Mouse (Mus musculus): ENCODE measurements at regions not wholly inside any gene's neighbourhood (a gene's known extent, or its start where the extent isn't known, plus 50 kb on each side); places are given as distances from the start of the nearest gene placed in this dataset.

DNA sequence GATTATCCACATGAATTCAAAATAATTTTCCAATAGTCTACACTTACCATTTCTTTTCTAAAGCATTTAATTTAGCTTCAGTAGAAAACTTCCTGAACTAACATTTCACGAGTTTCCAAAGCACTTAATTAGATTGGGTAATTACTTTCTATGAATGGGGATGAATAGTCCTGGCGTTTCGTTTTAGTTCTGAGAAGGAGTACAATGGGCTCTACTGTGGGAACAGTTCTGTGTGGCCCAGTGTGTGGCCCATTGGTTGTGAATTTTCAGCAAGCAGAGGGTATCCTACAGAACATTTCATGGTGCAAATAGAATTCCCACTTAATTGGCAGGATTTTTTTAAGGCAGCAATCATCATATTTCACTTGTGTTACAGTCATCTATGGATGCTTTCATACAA lies 95.5 kb downstream of the 1700017N19Rik start:
- no peaks in the 10 kb centered on the region for H3K9me3 ChIP-seq
- no peak for ATAC-seq (ENCODE audit: insufficient number of reproducible peaks, low FRiP score, low TSS enrichment, low read depth)
- no peaks in the 10 kb centered on the region for H3K4me1 ChIP-seq
- H3K9ac ChIP-seq, result no peak overlapping the region
- no peak overlapping the region for H3K4me3 ChIP-seq
- H3K27ac ChIP-seq, result no peak overlapping the region
- no peaks in the 10 kb centered on the region for H3K36me3 ChIP-seq
- WGBS, result 45% methylated on average over 3 of the region's 3 CpGs
- no peak overlapping the region for H3K4me2 ChIP-seq
- H3K27me3 ChIP-seq, result no peaks in the 10 kb centered on the region

DNA sequence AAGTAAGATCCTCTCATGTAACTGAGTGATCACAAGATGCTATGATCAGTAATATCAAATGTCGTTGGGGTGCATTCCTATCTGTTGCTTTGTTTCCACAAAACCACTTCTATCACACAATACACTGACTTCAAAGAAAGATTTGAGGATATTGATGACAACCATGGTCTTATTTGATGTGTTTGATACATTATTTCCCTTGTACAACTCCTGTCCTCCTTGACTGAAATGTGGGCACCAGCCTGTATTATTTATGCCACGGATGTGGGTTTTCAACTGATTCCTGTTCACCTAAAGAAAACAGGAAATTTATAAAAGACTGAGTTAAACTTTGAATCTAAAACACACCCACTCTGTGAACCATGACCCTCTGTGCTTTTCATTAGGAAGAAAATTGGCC lies 105.7 kb downstream of the 1700017N19Rik start:
- no peaks in the 10 kb centered on the region for H3K9me3 ChIP-seq
- 79% methylated on average over 2 of the region's 2 CpGs for WGBS

GRCm38 (mm10) chr10:100699206-100699605 lies 108.9 kb downstream of the 1700017N19Rik start:
- WGBS, result 43% methylated on average over 4 of the region's 4 CpGs

More for the DNA sequence above, 105.7 kb downstream of the 1700017N19Rik start:
- Histone ChIP-seq H3K4me2 (no peak overlapping the region), H3K9ac (no peak overlapping the region), H3K27me3 (no peaks in the 10 kb centered on the region), H3K27ac (no peak overlapping the region), H3K36me3 (no peaks in the 10 kb centered on the region), H3K4me3 (no peak overlapping the region), H3K4me1 (no peaks in the 10 kb centered on the region)
- ATAC-seq (ENCODE audit: insufficient number of reproducible peaks, low FRiP score, low TSS enrichment, low read depth), result no peak

DNA sequence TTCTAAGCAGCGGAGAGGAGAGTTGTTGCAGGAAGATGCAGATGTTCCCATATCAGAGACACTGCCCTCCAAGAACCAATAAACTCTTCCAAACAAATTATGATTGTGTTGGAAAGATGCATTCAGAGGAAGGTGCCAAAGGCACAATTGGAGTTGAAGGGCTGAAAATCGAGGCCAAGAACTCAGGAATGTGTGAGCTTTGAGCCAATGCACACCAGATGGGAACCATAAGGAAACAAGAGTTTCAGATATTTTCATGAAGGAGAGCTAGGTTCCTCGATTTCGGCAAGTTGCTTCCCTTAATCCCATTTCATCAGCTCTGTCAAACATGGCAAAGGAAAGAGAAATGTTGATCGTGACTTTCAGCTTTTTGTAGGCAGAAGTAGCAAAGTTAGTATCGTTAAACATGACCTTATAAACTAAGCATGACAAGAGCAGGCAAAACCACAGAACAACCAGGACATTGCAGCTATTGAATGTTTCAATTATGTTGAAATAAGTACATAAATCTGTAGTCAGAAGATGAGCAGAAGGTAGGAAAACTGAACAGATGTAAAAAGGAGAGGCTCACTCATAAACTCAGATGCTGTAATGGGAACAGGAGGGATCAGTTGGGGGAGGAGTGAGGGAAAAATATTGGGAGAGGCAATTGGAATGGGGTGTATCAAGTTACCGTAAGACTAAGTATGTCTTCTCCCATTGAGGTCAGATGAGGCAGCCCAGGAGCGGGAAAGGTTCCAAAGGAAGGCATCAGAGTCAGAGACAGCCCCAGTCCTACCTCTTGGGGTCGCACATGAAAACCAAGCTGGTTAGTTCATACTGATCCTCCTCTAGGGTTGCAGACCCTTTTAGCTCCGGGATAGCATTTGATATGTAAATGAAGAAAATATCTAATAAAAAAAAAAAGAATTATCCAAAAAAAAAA lies 110.3 kb downstream of the 1700017N19Rik start:
- Histone ChIP-seq H3K4me1 (no peaks in the 10 kb centered on the region), H3K27ac (no peak overlapping the region), H3K27me3 (no peaks in the 10 kb centered on the region), H3K9me3 (no peaks in the 10 kb centered on the region), H3K36me3 (no peaks in the 10 kb centered on the region), H3K9ac (no peak overlapping the region), H3K4me2 (no peak overlapping the region), H3K4me3 (no peak overlapping the region)
- WGBS, result 57% methylated on average over 10 of the region's 10 CpGs
- 0 out of 2 replicates have a peak, but pooled peaks have one; percentile 14 for ATAC-seq (ENCODE audit: insufficient number of reproducible peaks, low FRiP score, low TSS enrichment, low read depth)

More at GRCm38 (mm10) chr10:100699206-100699605, 108.9 kb downstream of the 1700017N19Rik start:
- Histone ChIP-seq H3K9ac (no peak overlapping the region), H3K36me3 (no peaks in the 10 kb centered on the region), H3K4me3 (no peak overlapping the region), H3K4me1 (no peaks in the 10 kb centered on the region), H3K27me3 (no peaks in the 10 kb centered on the region), H3K9me3 (no peaks in the 10 kb centered on the region), H3K27ac (no peak overlapping the region), H3K4me2 (no peak overlapping the region)
- ATAC-seq (ENCODE audit: insufficient number of reproducible peaks, low FRiP score, low TSS enrichment, low read depth), result no peak

GRCm38 (mm10) chr10:100701938-100702337 lies 111.7 kb downstream of the 1700017N19Rik start:
- Histone ChIP-seq H3K4me1 (no peaks in the 10 kb centered on the region), H3K27me3 (no peaks in the 10 kb centered on the region), H3K4me2 (no peak overlapping the region), H3K9me3 (no peaks in the 10 kb centered on the region), H3K4me3 (no peak overlapping the region), H3K9ac (no peak overlapping the region), H3K27ac (no peak overlapping the region), H3K36me3 (no peaks in the 10 kb centered on the region)
- WGBS, result 85% methylated on average over 6 of the region's 6 CpGs
- no peak for ATAC-seq (ENCODE audit: insufficient number of reproducible peaks, low FRiP score, low TSS enrichment, low read depth)

DNA sequence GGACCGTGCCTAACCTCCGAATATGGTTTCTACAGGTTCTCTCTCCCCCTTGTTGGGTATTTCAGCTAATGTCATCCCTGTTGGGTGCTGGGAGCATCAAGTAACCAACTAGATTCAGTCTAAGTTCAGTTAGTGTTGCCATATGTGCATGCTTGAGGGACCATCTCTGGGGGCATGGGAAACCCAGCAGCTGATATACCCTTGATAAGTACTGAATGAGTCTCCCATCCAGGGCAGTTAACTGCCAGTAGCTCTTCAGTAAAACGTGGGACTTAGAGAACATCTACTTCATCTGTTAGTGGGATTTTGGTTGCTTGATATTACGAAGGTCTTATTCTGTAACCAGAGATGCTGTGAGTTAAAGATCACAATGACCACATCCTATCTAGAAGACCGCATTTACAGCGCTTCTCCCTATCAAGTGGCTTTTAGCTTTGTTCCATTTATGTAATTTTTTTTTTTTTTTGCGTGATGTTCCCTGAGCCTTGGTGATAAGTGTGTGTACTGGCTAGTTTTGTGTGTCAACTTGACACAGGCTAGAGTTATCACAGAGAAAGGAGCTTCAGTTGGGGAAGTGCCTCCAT lies 125.9 kb downstream of the 1700017N19Rik start:
- ATAC-seq (ENCODE audit: insufficient number of reproducible peaks, low FRiP score, low TSS enrichment, low read depth), result no peak
- H3K9me3 ChIP-seq, result no peaks in the 10 kb centered on the region
- no peak overlapping the region for H3K27ac ChIP-seq
- 88% methylated on average over 7 of the region's 7 CpGs for WGBS
- H3K4me2 ChIP-seq, result no peak overlapping the region
- H3K4me1 ChIP-seq, result no peaks in the 10 kb centered on the region
- H3K27me3 ChIP-seq, result no peaks in the 10 kb centered on the region
- no peak overlapping the region for H3K9ac ChIP-seq
- no peak overlapping the region for H3K4me3 ChIP-seq
- H3K36me3 ChIP-seq, result no peaks in the 10 kb centered on the region

DNA sequence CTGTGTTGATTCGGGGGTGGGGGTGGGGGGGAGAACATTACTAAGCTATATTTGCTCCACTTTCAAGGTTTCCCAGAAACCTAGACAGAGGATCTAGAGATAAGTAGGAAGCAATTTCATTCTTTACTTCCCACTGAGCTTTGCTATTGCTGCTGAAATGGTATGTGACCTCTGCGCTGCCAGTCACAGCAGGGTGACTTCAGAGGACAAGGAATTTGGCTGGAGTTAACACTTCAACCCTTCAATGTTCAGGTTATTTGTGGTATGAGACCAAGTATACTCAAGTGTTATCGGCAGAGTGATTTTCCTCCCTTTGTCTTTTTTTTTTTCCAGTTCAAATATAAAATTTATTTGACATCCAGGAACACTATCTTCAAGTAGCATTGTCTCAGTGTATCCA lies 128.3 kb downstream of the 1700017N19Rik start:
- ATAC-seq (ENCODE audit: insufficient number of reproducible peaks, low FRiP score, low TSS enrichment, low read depth), result no peak
- H3K9ac ChIP-seq, result no peak overlapping the region
- no peak overlapping the region for H3K4me3 ChIP-seq
- no peaks in the 10 kb centered on the region for H3K36me3 ChIP-seq
- H3K27me3 ChIP-seq, result no peaks in the 10 kb centered on the region
- no peak overlapping the region for H3K4me2 ChIP-seq
- H3K4me1 ChIP-seq, result no peaks in the 10 kb centered on the region
- H3K9me3 ChIP-seq, result no peaks in the 10 kb centered on the region
- 52% methylated on average over 3 of the region's 3 CpGs for WGBS
- H3K27ac ChIP-seq, result no peak overlapping the region

- WGBS, result 60% methylated on average over 8 of the region's 8 CpGs
- no peak overlapping the region for H3K4me3 ChIP-seq
- no peaks in the 10 kb centered on the region for H3K4me1 ChIP-seq
- no peak for ATAC-seq (ENCODE audit: insufficient number of reproducible peaks, low FRiP score, low TSS enrichment, low read depth)
- H3K9ac ChIP-seq, result no peak overlapping the region
- H3K27me3 ChIP-seq, result no peaks in the 10 kb centered on the region
- no peak overlapping the region for H3K27ac ChIP-seq
- H3K36me3 ChIP-seq, result no peaks in the 10 kb centered on the region
- H3K4me2 ChIP-seq, result no peak overlapping the region
- H3K9me3 ChIP-seq, result no peaks in the 10 kb centered on the region
Observed at GRCm38 (mm10) chr10:100741269-100741668, 151.0 kb downstream of the 1700017N19Rik start.

DNA sequence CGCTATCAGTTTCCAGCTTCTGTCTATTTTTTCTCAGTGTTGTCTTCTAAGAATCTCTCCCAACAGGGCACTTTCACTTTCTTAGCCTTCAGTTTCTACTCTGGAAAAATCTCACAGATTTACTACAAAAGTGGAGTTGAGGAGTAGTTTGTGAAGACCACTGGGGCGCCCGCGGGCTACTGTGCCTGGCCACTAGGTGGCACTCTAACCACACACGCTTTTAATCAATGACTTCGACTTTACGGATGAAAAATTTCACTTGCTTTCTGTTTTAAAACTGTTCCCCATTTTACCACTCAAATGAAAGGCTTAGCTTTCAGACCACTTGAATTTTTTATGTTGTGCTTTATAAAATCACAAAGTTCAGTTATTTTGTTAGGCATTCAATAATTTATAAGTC lies 151.8 kb downstream of the 1700017N19Rik start:
- WGBS, result 4% methylated on average over 7 of the region's 7 CpGs

GRCm38 (mm10) chr10:100746151-100746550 lies 155.9 kb downstream of the 1700017N19Rik start:
- H3K4me1 ChIP-seq, result no peaks in the 10 kb centered on the region
- H3K4me2 ChIP-seq, result no peak overlapping the region
- no peak overlapping the region for H3K9ac ChIP-seq
- H3K4me3 ChIP-seq, result no peak overlapping the region
- ATAC-seq (ENCODE audit: insufficient number of reproducible peaks, low FRiP score, low TSS enrichment, low read depth), result no peak
- H3K36me3 ChIP-seq, result no peaks in the 10 kb centered on the region
- H3K9me3 ChIP-seq, result no peaks in the 10 kb centered on the region
- 65% methylated on average over 7 of the region's 7 CpGs for WGBS
- H3K27ac ChIP-seq, result no peak overlapping the region
- no peaks in the 10 kb centered on the region for H3K27me3 ChIP-seq

More for the DNA sequence above, 151.8 kb downstream of the 1700017N19Rik start:
- Histone ChIP-seq H3K4me1 (no peaks in the 10 kb centered on the region), H3K27ac (no peak overlapping the region), H3K27me3 (no peaks in the 10 kb centered on the region), H3K36me3 (no peaks in the 10 kb centered on the region), H3K4me3 (peak overlapping the region; percentile 10; the same call in 1 of the 2 replicates), H3K9me3 (no peaks in the 10 kb centered on the region), H3K4me2 (0 out of 2 replicates have a peak overlapping the region, but pooled peaks have one; percentile 17), H3K9ac (no peak overlapping the region)
- no peak for ATAC-seq (ENCODE audit: insufficient number of reproducible peaks, low FRiP score, low TSS enrichment, low read depth)

DNA sequence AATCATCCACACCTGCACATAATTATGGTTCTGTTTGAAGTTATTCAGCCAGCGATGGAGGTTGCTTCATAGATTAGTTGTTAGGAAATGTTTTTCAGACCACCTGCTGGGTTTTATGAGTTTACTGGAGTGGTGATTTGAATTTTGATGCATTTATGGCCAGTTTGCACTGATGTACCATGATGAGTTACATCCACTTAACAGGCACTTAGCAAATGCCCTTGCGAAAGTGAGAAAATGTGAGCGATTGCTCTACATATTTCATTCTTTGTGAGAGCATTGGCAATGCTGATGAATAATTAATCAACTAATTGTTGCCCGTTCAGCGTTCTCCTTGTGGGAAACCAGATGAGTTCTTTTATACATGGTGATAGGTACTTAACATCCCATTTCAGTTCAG lies 164.7 kb downstream of the 1700017N19Rik start:
- Histone ChIP-seq H3K27me3 (no peaks in the 10 kb centered on the region), H3K27ac (no peak overlapping the region), H3K4me3 (no peak overlapping the region), H3K4me1 (no peaks in the 10 kb centered on the region), H3K9me3 (no peaks in the 10 kb centered on the region), H3K9ac (no peak overlapping the region), H3K4me2 (no peak overlapping the region), H3K36me3 (no peaks in the 10 kb centered on the region)
- WGBS, result 33% methylated on average over 5 of the region's 5 CpGs
- no peak for ATAC-seq (ENCODE audit: insufficient number of reproducible peaks, low FRiP score, low TSS enrichment, low read depth)

DNA sequence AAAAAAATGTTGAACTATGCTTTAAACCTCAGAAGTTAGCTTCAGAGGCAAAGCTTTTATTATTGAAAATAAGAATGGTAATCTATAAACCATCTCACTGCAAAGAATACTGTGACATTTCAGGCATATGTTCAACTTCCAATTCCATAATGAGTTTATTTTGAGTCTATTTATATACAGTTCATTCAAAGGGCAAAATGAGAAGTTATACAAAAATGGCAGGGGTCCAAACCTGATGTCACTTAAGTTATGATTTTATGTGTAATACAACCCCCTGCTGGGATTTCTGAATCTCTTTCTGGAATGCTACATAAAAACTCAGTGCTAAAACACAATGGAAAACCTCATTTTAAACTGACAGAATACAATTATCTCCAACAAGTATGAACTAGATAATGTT lies 184.0 kb downstream of the 1700017N19Rik start:
- Histone ChIP-seq H3K4me3 (no peak overlapping the region), H3K36me3 (no peaks in the 10 kb centered on the region), H3K9ac (no peak overlapping the region), H3K27me3 (no peaks in the 10 kb centered on the region), H3K4me2 (no peak overlapping the region), H3K27ac (no peak overlapping the region), H3K4me1 (no peaks in the 10 kb centered on the region), H3K9me3 (no peaks in the 10 kb centered on the region)
- no peak for ATAC-seq (ENCODE audit: insufficient number of reproducible peaks, low FRiP score, low TSS enrichment, low read depth)
